Mouse (Mus musculus): ENCODE data around the gene Prrt2. TPM values are rescaled to one million over a fixed set of nuclear protein-coding genes. Genes with fewer than 3 reads are reported as not detected.

The Prrt2 gene
- polyA plus RNA-seq, 1 experiment from 2014 or later: 3.2 TPM

GRCm38 (mm10) chr7:126976878-126977459, 44.0 kb downstream of the Prrt2 start:
- peak overlapping the region in 1 of 2 experiments; percentile 93; a peak in 3 of 4 replicates for H3K27ac ChIP-seq (replicated peaks in 1 of 2; ENCODE audit: control insufficient read depth in 1 of 2, insufficient read depth in 1 of 2, low read depth in 2 of 2, low read length in 2 of 2)
- H3K9ac ChIP-seq (ENCODE audit: low read length): peak overlapping the region; percentile 99
- H3K9me3 ChIP-seq (ENCODE audit: control insufficient read depth, low read length): no peaks in the 10 kb centered on the region
- 24% methylated on average over 14 of the region's 14 CpGs for WGBS
- H3K36me3 ChIP-seq (ENCODE audit: control insufficient read depth, insufficient read depth, low read length): peaks cover 33% of the 10 kb centered on the region
- peaks cover 2 to 11% of the 10 kb centered on the region in 2 experiments; a peak in 3 of 4 replicates for H3K4me1 ChIP-seq (ENCODE audit: control insufficient read depth in 2 of 2, insufficient read depth in 2 of 2, low read length in 2 of 2)
- no peak for ATAC-seq (ENCODE audit: insufficient number of reproducible peaks, insufficient read depth, low FRiP score, low read depth)
- H3K27me3 ChIP-seq (ENCODE audit: control insufficient read depth, insufficient read depth, low read length): no peaks in the 10 kb centered on the region
- peak overlapping the region; percentile 82 for H3K4me2 ChIP-seq (ENCODE audit: low read length)
- H3K4me3 ChIP-seq (ENCODE audit: control insufficient read depth in 1 of 2, insufficient read depth in 1 of 2, low read depth in 1 of 2, low read length in 2 of 2): peak overlapping the region; percentile 92 to 100

GRCm38 (mm10) chr7:126975950-126976866, 44.8 kb downstream of the Prrt2 start, which contains the start of gene Cdiptos:
Gene Cdiptos (minus strand): TSS chr7:126976098.
- Histone ChIP-seq H3K9ac (ENCODE audit: low read length) (peak within 1 kb of the TSS; percentile 99), H3K4me2 (ENCODE audit: low read length) (peak within 1 kb of the TSS; percentile 82), H3K4me3 (ENCODE audit: control insufficient read depth in 1 of 2, insufficient read depth in 1 of 2, low read depth in 1 of 2, low read length in 2 of 2) (peak within 1 kb of the TSS; percentile 92 to 100), H3K27ac (replicated peaks in 1 of 2; ENCODE audit: control insufficient read depth in 1 of 2, insufficient read depth in 1 of 2, low read depth in 2 of 2, low read length in 2 of 2) (peak within 1 kb of the TSS; percentile 93 to 99), H3K9me3 (ENCODE audit: control insufficient read depth, low read length) (no peaks in the 10 kb centered on the region), H3K36me3 (ENCODE audit: control insufficient read depth, insufficient read depth, low read length) (peaks cover 29% of the 10 kb centered on the region), H3K27me3 (ENCODE audit: control insufficient read depth, insufficient read depth, low read length) (no peaks in the 10 kb centered on the region), H3K4me1 (ENCODE audit: control insufficient read depth in 2 of 2, insufficient read depth in 2 of 2, low read length in 2 of 2) (peaks cover 2 to 11% of the 10 kb centered on the region in 2 experiments; a peak in 3 of 4 replicates)
- ATAC-seq (ENCODE audit: insufficient number of reproducible peaks, insufficient read depth, low FRiP score, low read depth): peak; percentile 87
- WGBS: under 1% methylated on average over 54 of the region's 55 CpGs

- peak within 1 kb of the TSS; percentile 93 to 99 for H3K27ac ChIP-seq (replicated peaks in 1 of 2; ENCODE audit: control insufficient read depth in 1 of 2, insufficient read depth in 1 of 2, low read depth in 2 of 2, low read length in 2 of 2)
- WGBS: 0% methylated on average over 1 of the region's 1 CpGs
- H3K4me2 ChIP-seq (ENCODE audit: low read length): peak within 1 kb of the TSS; percentile 82
- H3K4me1 ChIP-seq (ENCODE audit: control insufficient read depth in 2 of 2, insufficient read depth in 2 of 2, low read length in 2 of 2): peaks cover 2 to 11% of the 10 kb centered on the region in 2 experiments; a peak in 3 of 4 replicates
- peak within 1 kb of the TSS; percentile 92 to 100 for H3K4me3 ChIP-seq (ENCODE audit: control insufficient read depth in 1 of 2, insufficient read depth in 1 of 2, low read depth in 1 of 2, low read length in 2 of 2)
- no peaks in the 10 kb centered on the region for H3K9me3 ChIP-seq (ENCODE audit: control insufficient read depth, low read length)
- peaks cover 29% of the 10 kb centered on the region for H3K36me3 ChIP-seq (ENCODE audit: control insufficient read depth, insufficient read depth, low read length)
- no peak for ATAC-seq (ENCODE audit: insufficient number of reproducible peaks, insufficient read depth, low FRiP score, low read depth)
- no peaks in the 10 kb centered on the region for H3K27me3 ChIP-seq (ENCODE audit: control insufficient read depth, insufficient read depth, low read length)
- peak within 1 kb of the TSS; percentile 99 for H3K9ac ChIP-seq (ENCODE audit: low read length)
Observed at GRCm38 (mm10) chr7:126975893-126975949, 45.3 kb downstream of the Prrt2 start, which contains the start of gene Cdipt. Gene Cdipt (plus strand): TSS chr7:126975914.

DNA sequence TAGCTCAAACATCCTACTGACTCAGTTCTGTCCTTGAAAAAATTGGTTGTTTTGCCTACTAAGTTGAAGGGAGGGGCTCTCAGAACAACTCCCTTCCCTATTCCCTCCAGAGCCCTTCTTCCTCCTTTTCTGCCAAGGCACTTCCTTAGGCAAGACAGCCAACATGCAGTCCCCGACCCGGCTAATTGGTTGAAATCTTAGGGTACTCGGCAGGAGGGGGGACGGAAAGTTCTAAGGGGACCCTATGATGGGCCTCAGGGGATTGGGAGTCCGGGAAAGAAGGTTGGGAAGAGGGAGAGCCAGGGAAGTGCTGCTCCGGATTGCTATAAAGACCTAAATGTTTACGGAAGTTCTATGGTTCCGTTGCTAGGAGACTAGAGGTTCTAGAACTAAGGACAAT, 45.5 kb downstream of the Prrt2 start:
- H3K27ac ChIP-seq (replicated peaks in 1 of 2; ENCODE audit: control insufficient read depth in 1 of 2, insufficient read depth in 1 of 2, low read depth in 2 of 2, low read length in 2 of 2): peak overlapping the region in 1 of 2 experiments; percentile 93; a peak in 1 of 4 replicates
- ATAC-seq (ENCODE audit: insufficient number of reproducible peaks, insufficient read depth, low FRiP score, low read depth): no peak; the same call in 1 of the 2 replicates
- no peaks in the 10 kb centered on the region for H3K9me3 ChIP-seq (ENCODE audit: control insufficient read depth, low read length)
- 8% methylated on average over 8 of the region's 8 CpGs for WGBS
- H3K4me3 ChIP-seq (ENCODE audit: control insufficient read depth in 1 of 2, insufficient read depth in 1 of 2, low read depth in 1 of 2, low read length in 2 of 2): peak overlapping the region; percentile 2 to 100; a peak in 3 of 4 replicates
- peaks cover 27% of the 10 kb centered on the region for H3K36me3 ChIP-seq (ENCODE audit: control insufficient read depth, insufficient read depth, low read length)
- no peaks in the 10 kb centered on the region for H3K27me3 ChIP-seq (ENCODE audit: control insufficient read depth, insufficient read depth, low read length)
- peaks cover 2 to 11% of the 10 kb centered on the region in 2 experiments; a peak in 3 of 4 replicates for H3K4me1 ChIP-seq (ENCODE audit: control insufficient read depth in 2 of 2, insufficient read depth in 2 of 2, low read length in 2 of 2)
- H3K9ac ChIP-seq (ENCODE audit: low read length): peak overlapping the region; percentile 99
- peak overlapping the region; percentile 82 for H3K4me2 ChIP-seq (ENCODE audit: low read length)

Small RNAs within 50 kb of the gene (microRNA-seq; reads per million reads assigned to microRNA genes)
- gene Gm44343: not detected

Other genes with a start within 250 kb of the Prrt2 start
- 102 and 121 TPM in 2 replicates for gene Ypel3, start 244.3 kb downstream of the Prrt2 start, polyA plus RNA-seq (2014; fragmentation: Nextera tagmentation; extraction: Ambion mirVana)
- gene Tbx6, start 239.7 kb downstream of the Prrt2 start, polyA plus RNA-seq (2014; fragmentation: Nextera tagmentation; extraction: Ambion mirVana): 0.26 TPM in 1 of 2 replicates, not detected in the other
- 132 and 146 TPM in 2 replicates for gene Ppp4c, start 228.7 kb downstream of the Prrt2 start, polyA plus RNA-seq (2014; fragmentation: Nextera tagmentation; extraction: Ambion mirVana)
- gene Fam57b, start 223.5 kb downstream of the Prrt2 start, polyA plus RNA-seq (2014; fragmentation: Nextera tagmentation; extraction: Ambion mirVana): 0.81 and 1.2 TPM in 2 replicates
- not detected in 2 replicates for gene 4930451I11Rik, start 189.6 kb downstream of the Prrt2 start, polyA plus RNA-seq (2014; fragmentation: Nextera tagmentation; extraction: Ambion mirVana)
- gene Doc2a, start 173.8 kb downstream of the Prrt2 start, polyA plus RNA-seq (2014; fragmentation: Nextera tagmentation; extraction: Ambion mirVana): 0.14 TPM in 1 of 2 replicates, not detected in the other
- gene Hirip3, start 159.2 kb downstream of the Prrt2 start, polyA plus RNA-seq (2014; fragmentation: Nextera tagmentation; extraction: Ambion mirVana): 10.7 and 11.5 TPM in 2 replicates
- 47.9 and 51.9 TPM in 2 replicates for gene Ino80e, start 158.8 kb downstream of the Prrt2 start, polyA plus RNA-seq (2014; fragmentation: Nextera tagmentation; extraction: Ambion mirVana)
- gene Taok2, start 136.5 kb downstream of the Prrt2 start, polyA plus RNA-seq (2014; fragmentation: Nextera tagmentation; extraction: Ambion mirVana): 19.8 and 21.7 TPM in 2 replicates
- gene Tmem219, start 98.3 kb downstream of the Prrt2 start, polyA plus RNA-seq (2014; fragmentation: Nextera tagmentation; extraction: Ambion mirVana): 21.6 and 22.7 TPM in 2 replicates
- 11.3 and 11.9 TPM in 2 replicates for gene Kctd13, start 92.3 kb downstream of the Prrt2 start, polyA plus RNA-seq (2014; fragmentation: Nextera tagmentation; extraction: Ambion mirVana)
- not detected in 2 replicates for gene Asphd1, start 71.6 kb downstream of the Prrt2 start, polyA plus RNA-seq (2014; fragmentation: Nextera tagmentation; extraction: Ambion mirVana)
- 0.86 and 1.4 TPM in 2 replicates for gene Sez6l2, start 70.6 kb downstream of the Prrt2 start, polyA plus RNA-seq (2014; fragmentation: Nextera tagmentation; extraction: Ambion mirVana)
- 68.5 and 74.6 TPM in 2 replicates for gene Cdipt, start 45.3 kb downstream of the Prrt2 start, polyA plus RNA-seq (2014; fragmentation: Nextera tagmentation; extraction: Ambion mirVana)
- 0.86 and 1.6 TPM in 2 replicates for gene Cdiptos, start 45.1 kb downstream of the Prrt2 start, polyA plus RNA-seq (2014; fragmentation: Nextera tagmentation; extraction: Ambion mirVana)
- gene Mvp, start 6.6 kb downstream of the Prrt2 start, polyA plus RNA-seq (2014; fragmentation: Nextera tagmentation; extraction: Ambion mirVana): 12.0 and 12.6 TPM in 2 replicates
- gene Pagr1b, start 4.7 kb downstream of the Prrt2 start, polyA plus RNA-seq (2014; fragmentation: Nextera tagmentation; extraction: Ambion mirVana): 0.84 TPM in 1 of 2 replicates, not detected in the other
- 23.1 and 25.4 TPM in 2 replicates for gene Pagr1a, start 3.9 kb downstream of the Prrt2 start, polyA plus RNA-seq (2014; fragmentation: Nextera tagmentation; extraction: Ambion mirVana)
- 41.9 and 45.0 TPM in 2 replicates for gene Gm42742, start 114 bp downstream of the Prrt2 start, polyA plus RNA-seq (2014; fragmentation: Nextera tagmentation; extraction: Ambion mirVana)
- gene Maz, start 5.8 kb upstream of the Prrt2 start, polyA plus RNA-seq (2014; fragmentation: Nextera tagmentation; extraction: Ambion mirVana): 37.6 and 44.7 TPM in 2 replicates
- gene Kif22, start 21.3 kb upstream of the Prrt2 start, polyA plus RNA-seq (2014; fragmentation: Nextera tagmentation; extraction: Ambion mirVana): 67.8 and 74.3 TPM in 2 replicates
- not detected in 2 replicates for gene Zg16, start 66.1 kb upstream of the Prrt2 start, polyA plus RNA-seq (2014; fragmentation: Nextera tagmentation; extraction: Ambion mirVana)
- gene AI467606, start 70.1 kb upstream of the Prrt2 start, polyA plus RNA-seq (2014; fragmentation: Nextera tagmentation; extraction: Ambion mirVana): 0.65 and 1.2 TPM in 2 replicates
- 2.4 and 2.8 TPM in 2 replicates for gene Qprt, start 101.0 kb upstream of the Prrt2 start, polyA plus RNA-seq (2014; fragmentation: Nextera tagmentation; extraction: Ambion mirVana)
- 0.12 and 0.22 TPM in 2 replicates for gene Spn, start 116.6 kb upstream of the Prrt2 start, polyA plus RNA-seq (2014; fragmentation: Nextera tagmentation; extraction: Ambion mirVana)
- 33.7 and 34.8 TPM in 2 replicates for gene Cd2bp2, start 174.8 kb upstream of the Prrt2 start, polyA plus RNA-seq (2014; fragmentation: Nextera tagmentation; extraction: Ambion mirVana)
- gene Tbc1d10b, start 187.3 kb upstream of the Prrt2 start, polyA plus RNA-seq (2014; fragmentation: Nextera tagmentation; extraction: Ambion mirVana): 20.2 and 21.2 TPM in 2 replicates
- gene Mylpf, start 187.7 kb upstream of the Prrt2 start, polyA plus RNA-seq (2014; fragmentation: Nextera tagmentation; extraction: Ambion mirVana): 11.7 and 14.9 TPM in 2 replicates
- gene Zfp553, start 211.8 kb upstream of the Prrt2 start, polyA plus RNA-seq (2014; fragmentation: Nextera tagmentation; extraction: Ambion mirVana): 9.9 and 11.4 TPM in 2 replicates
- gene Sept1, start 211.9 kb upstream of the Prrt2 start, polyA plus RNA-seq (2014; fragmentation: Nextera tagmentation; extraction: Ambion mirVana): 22.2 and 25.3 TPM in 2 replicates
- 26.8 and 31.4 TPM in 2 replicates for gene Zfp771, start 223.1 kb upstream of the Prrt2 start, polyA plus RNA-seq (2014; fragmentation: Nextera tagmentation; extraction: Ambion mirVana)
- gene Dctpp1, start 239.5 kb upstream of the Prrt2 start, polyA plus RNA-seq (2014; fragmentation: Nextera tagmentation; extraction: Ambion mirVana): 168 and 172 TPM in 2 replicates